Mouse (Mus musculus): ENCODE measurements around the gene Bhlha15. TPM values are rescaled to one million over a fixed set of nuclear protein-coding genes. Genes with fewer than 3 reads are reported as not detected.

Gene Bhlha15
- polyA plus RNA-seq (2011; ENCODE audit: insufficient read length, low read depth, missing spikeins), result not detected in 2 replicates

DNA sequence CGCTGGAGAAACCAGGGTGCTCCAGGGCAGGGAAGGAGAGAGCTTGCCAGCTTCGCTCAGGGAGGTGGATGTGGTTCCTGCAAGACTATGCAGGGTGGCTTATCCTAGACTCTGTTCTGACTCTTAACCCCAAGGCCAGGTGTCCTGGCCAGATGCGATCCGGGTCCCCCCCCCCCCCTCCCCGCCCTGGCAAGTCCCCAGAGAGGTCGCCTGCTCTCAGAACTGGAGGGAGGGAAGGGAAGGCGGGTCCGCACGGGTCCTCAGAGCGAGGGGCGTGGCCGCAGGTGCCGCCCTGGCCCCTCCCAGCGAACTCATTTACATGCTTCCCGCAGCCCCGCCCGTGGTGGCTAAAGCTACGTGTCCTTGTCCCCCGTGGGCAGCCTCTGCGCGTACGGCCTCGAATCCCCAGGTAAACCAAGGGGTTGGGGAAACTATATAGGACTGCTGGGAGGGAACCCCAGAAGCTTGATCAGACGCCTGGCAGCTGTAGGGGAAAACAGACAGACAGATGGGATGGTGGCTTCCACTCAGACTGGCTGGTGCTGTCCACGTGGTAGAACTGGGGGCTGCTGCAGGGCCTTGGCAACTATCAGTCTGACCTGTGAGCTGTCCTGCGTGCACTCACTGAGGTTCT lies at the start of gene Bhlha15:
TSS of gene Bhlha15 (plus strand) at position 337 of the 634 bp plus-strand sequence.
- no peak within 1 kb of the TSS for H3K4me3 ChIP-seq (ENCODE audit: insufficient read depth, low read length)
- H3K4me1 ChIP-seq (ENCODE audit: control insufficient read depth, insufficient read depth, low read length), result no peaks in the 10 kb centered on the region
- no peak within 1 kb of the TSS for H3K27ac ChIP-seq (ENCODE audit: insufficient read depth, low read length)
- TF ChIP-seq POLR2A (IDR thresholded peaks at IDR 0.05; ENCODE audit: low read depth, low read length) (no peak), CTCF (IDR thresholded peaks at IDR 0.05; ENCODE audit: borderline replicate concordance, insufficient read depth, low read length) (no peak)

- H3K27ac ChIP-seq (ENCODE audit: insufficient read depth, low read length), result no peak overlapping the region
Observed at GRCm38 (mm10) chr5:144143531-144143930, 46.6 kb upstream of the Bhlha15 start.

DNA sequence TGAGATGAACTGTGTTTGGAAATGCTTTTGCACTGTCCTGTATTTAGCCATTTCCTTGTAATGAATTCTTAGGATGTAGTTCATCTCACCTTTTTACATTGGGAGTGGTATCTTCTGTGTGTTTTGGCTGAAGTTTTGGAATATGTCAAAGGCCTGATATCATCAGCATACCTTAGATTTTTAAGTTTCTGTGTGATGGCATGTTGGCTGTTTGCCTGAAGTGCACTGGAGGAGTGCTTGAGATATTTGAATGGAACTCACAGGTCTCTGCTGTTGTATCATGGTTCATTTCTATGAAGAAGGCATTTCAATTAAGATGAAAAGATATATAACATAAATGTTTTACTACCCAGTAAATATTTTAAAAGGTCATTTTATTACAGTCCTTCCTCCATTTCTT lies 43.2 kb upstream of the Bhlha15 start:
- no peak overlapping the region for H3K27ac ChIP-seq (ENCODE audit: insufficient read depth, low read length)
- H3K4me1 ChIP-seq (ENCODE audit: control insufficient read depth, insufficient read depth, low read length), result peaks cover 9% of the 10 kb centered on the region
- no peak overlapping the region for H3K4me3 ChIP-seq (ENCODE audit: insufficient read depth, low read length)
- no peak for TF ChIP-seq CTCF (IDR thresholded peaks at IDR 0.05; ENCODE audit: borderline replicate concordance, insufficient read depth, low read length)

More at GRCm38 (mm10) chr5:144143531-144143930, 46.6 kb upstream of the Bhlha15 start:
- no peak overlapping the region for H3K4me3 ChIP-seq (ENCODE audit: insufficient read depth, low read length)
- H3K4me1 ChIP-seq (ENCODE audit: control insufficient read depth, insufficient read depth, low read length), result peaks cover 3% of the 10 kb centered on the region; the same call in 1 of the 2 replicates
- TF ChIP-seq CTCF (IDR thresholded peaks at IDR 0.05; ENCODE audit: borderline replicate concordance, insufficient read depth, low read length) (no peak), POLR2A (IDR thresholded peaks at IDR 0.05; ENCODE audit: low read depth, low read length) (no peak)

GRCm38 (mm10) chr5:144149530-144149929 lies 40.6 kb upstream of the Bhlha15 start:
- Histone ChIP-seq H3K4me3 (ENCODE audit: insufficient read depth, low read length) (no peak overlapping the region), H3K4me1 (ENCODE audit: control insufficient read depth, insufficient read depth, low read length) (peaks cover 9% of the 10 kb centered on the region), H3K27ac (ENCODE audit: insufficient read depth, low read length) (no peak overlapping the region)
- TF ChIP-seq POLR2A (IDR thresholded peaks at IDR 0.05; ENCODE audit: low read depth, low read length) (no peak), CTCF (IDR thresholded peaks at IDR 0.05; ENCODE audit: borderline replicate concordance, insufficient read depth, low read length) (no peak)

DNA sequence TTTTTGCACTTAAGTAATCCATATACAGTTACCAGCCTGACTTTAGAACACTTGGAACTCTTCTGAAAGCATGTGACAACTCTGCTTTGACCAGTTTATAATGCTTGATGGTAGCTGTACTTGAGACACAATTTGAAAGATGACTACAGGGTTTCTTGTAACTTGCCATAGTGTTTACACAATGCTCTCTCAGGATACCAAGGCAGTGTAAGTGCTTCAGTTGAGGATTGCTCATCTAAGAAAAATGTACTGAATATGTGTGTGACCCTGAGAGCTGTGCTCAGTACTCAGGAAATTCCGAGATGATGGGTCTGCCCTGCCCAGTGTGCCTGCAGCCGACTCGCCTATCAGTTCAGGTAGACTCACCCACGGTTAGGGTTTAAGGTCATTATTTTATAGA lies 38.8 kb upstream of the Bhlha15 start:
- Histone ChIP-seq H3K4me3 (ENCODE audit: insufficient read depth, low read length) (no peak overlapping the region), H3K27ac (ENCODE audit: insufficient read depth, low read length) (no peak overlapping the region; the same call in 1 of the 2 replicates), H3K4me1 (ENCODE audit: control insufficient read depth, insufficient read depth, low read length) (peaks cover 9% of the 10 kb centered on the region)
- TF ChIP-seq CTCF (IDR thresholded peaks at IDR 0.05; ENCODE audit: borderline replicate concordance, insufficient read depth, low read length), result no peak
- TF ChIP-seq POLR2A (IDR thresholded peaks at IDR 0.05; ENCODE audit: low read depth, low read length), result no peak

DNA sequence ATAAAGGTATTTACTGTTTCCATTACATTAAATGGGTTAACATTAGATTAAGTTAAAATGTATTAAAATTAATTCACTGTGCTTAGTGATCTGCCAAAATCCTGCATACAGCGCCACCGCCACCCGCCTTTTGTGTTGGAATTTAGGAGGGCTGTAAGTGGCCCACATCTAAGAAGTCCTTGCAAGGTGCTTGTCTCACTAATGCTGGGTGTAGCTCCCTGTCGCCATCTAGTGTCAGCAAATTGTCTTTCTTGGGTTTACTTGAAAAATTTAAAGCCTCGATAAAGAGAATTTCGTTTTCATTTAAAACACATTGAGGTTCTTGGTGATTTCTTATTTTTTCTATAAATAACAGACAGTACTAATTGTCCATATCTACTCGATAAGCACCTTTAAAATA lies 35.6 kb upstream of the Bhlha15 start:
- TF ChIP-seq CTCF (IDR thresholded peaks at IDR 0.05; ENCODE audit: borderline replicate concordance, insufficient read depth, low read length), result peak; percentile 33; the same call in 1 of the 2 replicates
- TF ChIP-seq POLR2A (IDR thresholded peaks at IDR 0.05; ENCODE audit: low read depth, low read length), result no peak
- Histone ChIP-seq H3K4me1 (ENCODE audit: control insufficient read depth, insufficient read depth, low read length) (peaks cover 6% of the 10 kb centered on the region), H3K27ac (ENCODE audit: insufficient read depth, low read length) (no peak overlapping the region), H3K4me3 (ENCODE audit: insufficient read depth, low read length) (no peak overlapping the region)

DNA sequence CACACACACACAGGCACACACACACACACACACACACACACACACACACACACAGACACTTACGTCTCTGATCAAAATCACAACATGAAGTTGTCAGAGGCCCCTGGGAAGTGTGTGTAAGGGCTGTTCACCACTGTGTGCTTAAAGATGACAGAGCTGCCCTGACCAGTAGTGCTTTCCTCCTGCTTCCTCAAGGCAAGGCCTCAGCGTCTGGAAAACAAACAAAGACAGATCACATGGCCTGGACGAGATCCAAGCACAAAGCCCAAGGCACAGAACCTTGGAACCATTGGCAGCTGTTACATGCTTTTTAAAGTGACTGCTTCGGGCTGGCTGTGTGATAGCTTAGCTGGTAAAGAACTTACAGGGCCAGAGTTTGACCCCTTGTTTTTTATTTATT lies 31.5 kb upstream of the Bhlha15 start:
- Histone ChIP-seq H3K4me3 (ENCODE audit: insufficient read depth, low read length) (no peak overlapping the region), H3K27ac (ENCODE audit: insufficient read depth, low read length) (no peak overlapping the region), H3K4me1 (ENCODE audit: control insufficient read depth, insufficient read depth, low read length) (no peaks in the 10 kb centered on the region)
- no peak for TF ChIP-seq POLR2A (IDR thresholded peaks at IDR 0.05; ENCODE audit: low read depth, low read length)
- TF ChIP-seq CTCF (IDR thresholded peaks at IDR 0.05; ENCODE audit: borderline replicate concordance, insufficient read depth, low read length), result no peak

DNA sequence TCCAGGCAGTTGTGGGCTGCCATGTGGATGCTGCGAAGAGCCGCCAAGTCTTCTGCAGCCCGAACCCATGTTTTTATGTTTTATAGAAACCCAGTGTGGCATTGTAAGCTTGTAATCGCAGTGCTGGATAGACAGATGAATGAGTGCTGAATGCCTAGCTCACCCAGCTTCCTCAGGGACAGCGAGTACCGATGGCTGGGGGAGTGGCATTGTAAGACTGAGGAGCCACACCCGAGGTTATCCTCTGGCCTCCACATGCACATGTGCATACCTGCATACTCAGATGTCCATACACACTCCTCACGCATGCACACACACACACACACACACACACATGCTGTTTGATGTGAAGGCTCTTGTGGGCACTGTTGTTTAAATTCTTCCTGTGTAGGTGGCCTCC lies 30.9 kb upstream of the Bhlha15 start:
- no peaks in the 10 kb centered on the region for H3K4me1 ChIP-seq (ENCODE audit: control insufficient read depth, insufficient read depth, low read length)
- no peak overlapping the region for H3K27ac ChIP-seq (ENCODE audit: insufficient read depth, low read length)
- no peak for TF ChIP-seq CTCF (IDR thresholded peaks at IDR 0.05; ENCODE audit: borderline replicate concordance, insufficient read depth, low read length)
- no peak for TF ChIP-seq POLR2A (IDR thresholded peaks at IDR 0.05; ENCODE audit: low read depth, low read length)

DNA sequence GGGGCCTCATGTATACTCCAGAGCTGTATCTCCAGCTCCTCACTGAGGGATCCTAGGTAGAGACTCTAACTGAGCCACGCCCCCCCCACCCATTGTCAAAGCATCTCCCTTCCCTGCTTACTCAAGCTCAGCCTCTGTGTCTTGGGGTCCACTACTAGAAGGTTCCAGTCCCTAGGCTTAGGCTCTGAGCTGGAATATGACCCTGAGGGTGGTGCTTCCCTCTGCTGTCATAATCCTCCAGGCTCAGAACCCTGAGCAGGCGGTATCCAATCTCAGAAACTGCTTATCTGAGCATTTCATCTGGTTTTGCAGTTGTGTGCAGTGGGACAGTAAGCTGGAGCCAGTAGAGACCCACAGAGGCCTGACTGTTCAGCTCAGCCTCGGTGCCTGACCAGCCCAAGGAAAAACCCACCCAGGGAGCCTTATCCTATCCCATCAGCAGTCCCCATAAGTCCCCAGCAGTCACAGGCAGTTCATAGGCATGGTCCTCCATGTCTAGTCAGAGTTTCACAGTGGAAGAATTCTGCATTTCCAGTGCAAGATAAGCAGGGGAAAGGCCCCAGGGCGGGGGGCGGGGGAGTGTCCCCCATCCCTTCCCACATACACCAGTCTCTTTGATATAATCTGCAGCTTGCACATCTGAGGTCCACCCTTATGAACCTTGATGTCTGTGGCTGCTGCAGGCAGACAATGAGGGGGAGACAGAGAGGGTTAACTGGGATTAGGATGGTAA lies 27.8 kb upstream of the Bhlha15 start:
- TF ChIP-seq POLR2A (IDR thresholded peaks at IDR 0.05; ENCODE audit: low read depth, low read length) (no peak), CTCF (IDR thresholded peaks at IDR 0.05; ENCODE audit: borderline replicate concordance, insufficient read depth, low read length) (no peak)
- H3K4me1 ChIP-seq (ENCODE audit: control insufficient read depth, insufficient read depth, low read length), result no peaks in the 10 kb centered on the region
- H3K4me3 ChIP-seq (ENCODE audit: insufficient read depth, low read length), result no peak overlapping the region
- no peak overlapping the region for H3K27ac ChIP-seq (ENCODE audit: insufficient read depth, low read length)

More for the DNA sequence above, 30.9 kb upstream of the Bhlha15 start:
- H3K4me3 ChIP-seq (ENCODE audit: insufficient read depth, low read length), result no peak overlapping the region
